Mouse (Mus musculus) left cerebral cortex, postnatal 14 days (tissue): ENCODE results near the gene Psmd6. TPM values are rescaled to one million over a fixed set of nuclear protein-coding genes. Genes with fewer than 3 reads are reported as not detected.
A peak's percentile ranks its signal among the peaks of the same experiment; 100 is the strongest.

ENCODE experiments used
- DNase-seq, 2 experiments: peaks; one replicate each; pipeline ENCODE4 v3.0.0; 2021 to 2022; ENCODE audit warnings: low spot score in 2 of 2, mixed read lengths in 1 of 2
- intact Hi-C: fragments of 180-260 bp; cut with DNase I; formaldehyde crosslinking; loops from one replicate; pipeline ENCODE4 v1.15.1; 2025
- total RNA-seq, 2 experiments: library from RNA; stranded (reverse); gene quantifications; 2 replicates each; pipeline ENCODE4 v1.2.3; 2021

Gene Psmd6
- total RNA-seq, 2 experiments from 2014 or later, result 108 to 110 TPM

GRCm38 (mm10) chr14:14067648-14068472 is 52.9 kb downstream of the Psmd6 start:
- intact Hi-C loops, result no loop called here
- DNase-seq, result no peak

- no peak for DNase-seq
- intact Hi-C loops, result no loop called here
These were observed 54.5 kb downstream of the Psmd6 start for GRCm38 (mm10) chr14:14066241-14066640.

- intact Hi-C loops, result no loop called here
- DNase-seq, result no peak
These were observed 55.7 kb downstream of the Psmd6 start for GRCm38 (mm10) chr14:14065142-14065498.

GRCm38 (mm10) chr14:14064486-14065141 is 56.2 kb downstream of the Psmd6 start:
- intact Hi-C loops, result no loop called here
- peak in 1 of 2 experiments; percentile 34 for DNase-seq

GRCm38 (mm10) chr14:14063382-14063781 is 57.4 kb downstream of the Psmd6 start:
- DNase-seq, result no peak
- intact Hi-C loops, result no loop called here

GRCm38 (mm10) chr14:14062531-14063245 is 58.1 kb downstream of the Psmd6 start:
- DNase-seq, result no peak
- intact Hi-C loops, result no loop called here

Other genes with a start within 250 kb of the Psmd6 start
- gene Gm281, start 206.5 kb downstream of the Psmd6 start, total RNA-seq, result not detected
- gene Atxn7, start 159.5 kb downstream of the Psmd6 start, total RNA-seq, result 10 to 100 TPM; 20.0 to 20.3 TPM
- gene Thoc7, start 159.1 kb downstream of the Psmd6 start, total RNA-seq, result 100 to 1,000 TPM in 1 of 2 experiments, 10 to 100 TPM in 1; 97.1 to 102 TPM
- not detected for gene Olfr720, start 65.9 kb upstream of the Psmd6 start, total RNA-seq
- not detected for gene Olfr31, start 201.8 kb upstream of the Psmd6 start, total RNA-seq
- 1 to 10 TPM; 3.6 to 3.7 TPM for gene Il3ra, start 225.3 kb upstream of the Psmd6 start, total RNA-seq